Mouse (Mus musculus) left cerebral cortex, adult 18-20 months (tissue): ENCODE measurements around the gene Abcb6. TPM values are rescaled to one million over a fixed set of nuclear protein-coding genes. Genes with fewer than 3 reads are reported as not detected.
A peak's percentile ranks its signal among the peaks of the same experiment; 100 is the strongest.

Experiments used
- DNase-seq, 2 experiments: peaks; one replicate each; pipeline ENCODE4 v3.0.0; 2021 to 2022; ENCODE audit warnings: low spot score in 2 of 2, mixed read lengths in 1 of 2
- long read RNA-seq, 2 experiments: library from polyadenylated mRNA; stranded (forward); transcript quantifications; one replicate each; pipeline ENCODE4 v2.0.0; 2021
- total RNA-seq, 2 experiments: library from RNA; stranded (reverse); gene quantifications; 2 replicates each; pipeline ENCODE4 v1.2.3; 2021

The Abcb6 gene
- total RNA-seq: 10 to 100 TPM; 20.4 to 22.2 TPM
- long read RNA-seq, experiment 1, transcript Abcb6-201 (19 exons, 2,966 nt): major isoform, 23 of 45 reads
- long read RNA-seq, experiment 1, partial matches to known transcripts: 2 of 45 reads
- long read RNA-seq, experiment 1, other reads (novel, unspliced or antisense): 20 of 45 reads
- long read RNA-seq, experiment 2, transcript Abcb6-201 (19 exons, 2,966 nt): major isoform, 23 of 39 reads
- long read RNA-seq, experiment 2, partial matches to known transcripts: 3 of 39 reads
- long read RNA-seq, experiment 2, other reads (novel, unspliced or antisense): 13 of 39 reads

GRCm38 (mm10) chr1:75180105-75180590 is at the start of gene Abcb6:
Gene Abcb6, minus strand, starts transcription at chr1:75180392.
- peak; percentile 88 to 91 for DNase-seq

- no peak for DNase-seq
Measured at GRCm38 (mm10) chr1:75229158-75229557, 49.0 kb upstream of the Abcb6 start.

DNA sequence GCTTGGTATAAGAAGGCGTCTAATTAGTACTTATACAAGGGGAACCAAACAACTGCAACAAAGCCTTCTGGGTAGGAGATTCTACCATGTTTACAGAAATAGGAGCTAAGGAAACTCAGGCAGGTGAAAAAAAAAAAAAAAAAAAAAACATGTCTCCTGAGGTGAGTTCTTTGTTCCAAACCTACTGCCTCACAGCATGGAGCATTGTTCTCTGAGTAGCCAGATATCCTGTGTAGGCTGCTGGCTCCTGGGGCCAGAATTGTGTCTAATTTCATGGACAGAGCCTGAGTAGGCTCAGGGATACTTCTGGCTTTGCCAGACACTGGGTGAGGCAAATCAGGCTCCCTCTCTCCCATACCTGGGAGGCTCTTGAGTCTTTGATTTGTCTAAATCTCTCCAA is 47.5 kb upstream of the Abcb6 start:
- no peak for DNase-seq

DNA sequence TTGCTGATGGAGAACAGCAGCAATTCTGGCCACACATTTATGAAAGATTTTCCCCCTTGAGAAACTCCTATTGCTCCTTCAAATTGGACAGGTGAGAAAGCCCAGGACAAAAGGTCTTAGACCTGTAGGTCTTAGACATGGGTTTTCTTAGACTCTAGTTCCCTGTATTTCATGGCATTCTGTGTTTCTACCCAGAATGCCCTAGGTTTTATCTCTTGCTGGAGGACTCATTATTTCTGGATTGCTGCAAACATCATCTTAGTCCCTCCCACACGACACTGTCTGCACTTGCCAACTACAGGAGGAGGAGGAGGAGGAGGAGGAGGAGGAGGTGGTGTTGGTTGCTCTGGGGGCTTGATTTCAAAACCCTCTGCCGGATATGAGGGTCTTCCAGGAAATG is 45.9 kb upstream of the Abcb6 start:
- no peak for DNase-seq

GRCm38 (mm10) chr1:75225473-75225872 is 45.3 kb upstream of the Abcb6 start:
- no peak for DNase-seq

GRCm38 (mm10) chr1:75223532-75223931 is 43.3 kb upstream of the Abcb6 start:
- no peak for DNase-seq

DNA sequence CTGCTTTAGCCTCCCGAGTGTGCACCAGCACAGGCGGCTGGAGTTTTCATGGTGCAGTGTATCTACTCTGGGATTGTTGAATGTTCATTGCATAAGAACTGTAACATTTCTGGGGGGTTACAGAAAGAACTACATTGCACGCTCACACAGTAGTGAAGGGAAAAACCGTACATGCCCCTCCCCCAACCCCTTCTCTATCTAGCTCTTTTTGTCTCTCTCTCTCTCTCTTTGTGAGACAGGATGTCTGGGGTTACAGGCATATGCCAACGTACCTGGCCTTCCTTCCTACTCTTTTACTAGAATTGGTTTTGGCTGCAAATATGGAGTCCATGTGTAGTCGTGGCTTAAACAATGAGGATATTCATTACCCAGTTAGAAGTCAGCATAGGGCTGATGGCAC is 42.7 kb upstream of the Abcb6 start:
- no peak for DNase-seq

DNA sequence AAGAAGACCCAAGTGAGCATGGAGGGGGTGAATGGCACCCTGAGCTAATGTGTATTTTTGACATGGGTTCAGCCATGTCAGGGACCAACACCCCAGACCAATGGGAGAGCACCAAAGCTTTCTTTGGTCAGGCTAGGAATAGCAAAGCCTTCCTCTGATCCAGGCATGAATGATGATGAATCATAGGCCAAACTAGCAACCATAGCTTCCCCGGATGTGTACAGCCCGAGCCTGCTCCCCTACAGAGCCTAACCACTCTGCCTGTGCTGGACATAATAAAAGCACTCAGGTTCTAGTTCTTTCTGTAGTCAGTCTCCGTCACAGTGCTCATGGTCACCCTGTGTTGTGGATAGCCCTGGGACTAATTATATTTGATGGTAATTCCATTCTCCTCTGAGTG is 41.3 kb upstream of the Abcb6 start:
- DNase-seq: no peak

GRCm38 (mm10) chr1:75219531-75219930 is 39.3 kb upstream of the Abcb6 start, which contains the start of gene Tuba4a:
Gene Tuba4a, minus strand, starts transcription at chr1:75219865.
- no peak for DNase-seq

- peak; percentile 92 to 95 for DNase-seq
Measured at GRCm38 (mm10) chr1:75219078-75219477, 38.9 kb upstream of the Abcb6 start.

DNA sequence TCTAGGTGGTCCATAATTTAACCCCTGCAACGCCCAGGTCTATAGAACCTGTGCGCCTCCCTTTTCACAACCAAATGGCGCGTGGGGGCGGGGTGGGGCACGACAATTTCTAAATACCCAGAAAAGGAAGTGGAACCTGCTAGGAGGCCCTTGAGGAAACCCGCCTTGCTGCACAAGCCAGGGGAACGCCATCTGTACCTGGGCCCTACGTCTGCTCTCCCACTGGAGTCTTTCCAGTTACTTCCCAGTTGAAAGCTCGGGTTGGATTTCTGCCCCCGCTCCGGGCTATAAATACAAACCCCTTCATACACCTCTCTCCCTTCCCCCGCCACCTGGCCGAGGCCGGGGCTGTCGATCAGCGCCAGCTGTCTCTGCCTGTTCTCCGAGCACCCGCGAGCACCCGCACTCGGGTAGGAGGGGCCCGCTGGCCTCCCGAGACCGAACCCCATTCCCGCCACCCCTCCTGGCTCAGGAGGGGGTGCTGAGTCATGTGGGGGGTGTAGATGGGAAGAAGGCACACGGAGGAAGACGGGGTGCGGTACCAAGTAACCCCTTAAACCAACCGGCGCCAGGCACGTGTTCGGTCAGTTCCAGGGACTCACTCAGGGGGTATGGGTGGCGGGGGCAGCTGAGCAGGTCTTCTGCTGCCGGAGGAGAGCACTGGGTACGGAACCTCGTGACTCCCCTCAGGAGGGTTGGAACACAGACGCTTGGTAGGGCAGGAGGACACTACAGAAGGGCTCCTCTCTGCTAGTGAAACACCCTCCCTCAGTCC is 38.2 kb upstream of the Abcb6 start:
- DNase-seq: peak; percentile 61 to 74

GRCm38 (mm10) chr1:75217893-75218226 is 37.7 kb upstream of the Abcb6 start:
- DNase-seq: peak in 1 of 2 experiments; percentile 44

GRCm38 (mm10) chr1:75216797-75217585 is 36.8 kb upstream of the Abcb6 start:
- no peak for DNase-seq

GRCm38 (mm10) chr1:75215785-75216184 is 35.6 kb upstream of the Abcb6 start:
- no peak for DNase-seq

- DNase-seq: peak in 1 of 2 experiments; percentile 54
Measured at GRCm38 (mm10) chr1:75214886-75215285, 34.7 kb upstream of the Abcb6 start.

- DNase-seq: no peak
Measured at GRCm38 (mm10) chr1:75214442-75214841, 34.2 kb upstream of the Abcb6 start.

GRCm38 (mm10) chr1:75213096-75213495 is 32.9 kb upstream of the Abcb6 start:
- no peak for DNase-seq

GRCm38 (mm10) chr1:75212542-75212941 is 32.4 kb upstream of the Abcb6 start:
- DNase-seq: no peak

DNA sequence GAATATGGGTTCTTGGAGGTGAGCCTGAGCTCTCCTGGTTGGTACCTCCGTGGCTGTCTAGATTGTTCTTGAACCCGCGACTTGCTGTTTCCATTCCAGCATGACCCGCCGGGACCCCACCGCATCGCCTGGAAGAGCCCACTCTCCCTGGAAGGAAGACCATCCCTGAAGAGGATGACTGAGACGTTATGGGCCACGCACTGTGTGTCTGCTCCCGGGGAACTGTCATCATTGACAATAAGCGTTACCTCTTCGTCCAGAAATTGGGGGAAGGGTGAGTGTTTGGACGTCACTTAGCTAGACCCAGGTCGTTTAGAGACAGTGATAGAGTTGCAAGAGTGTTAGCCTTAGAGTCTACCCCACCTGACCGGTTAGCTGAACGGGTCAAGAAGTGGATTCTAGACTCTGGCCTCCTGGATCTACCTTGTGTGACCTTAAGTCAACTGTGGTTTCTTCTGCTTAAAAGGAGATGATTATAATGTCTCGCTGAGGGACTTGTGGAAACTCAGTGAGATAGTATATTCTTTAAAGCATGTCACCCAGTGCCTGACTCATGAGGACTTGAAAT is 31.0 kb upstream of the Abcb6 start:
- DNase-seq: no peak

DNA sequence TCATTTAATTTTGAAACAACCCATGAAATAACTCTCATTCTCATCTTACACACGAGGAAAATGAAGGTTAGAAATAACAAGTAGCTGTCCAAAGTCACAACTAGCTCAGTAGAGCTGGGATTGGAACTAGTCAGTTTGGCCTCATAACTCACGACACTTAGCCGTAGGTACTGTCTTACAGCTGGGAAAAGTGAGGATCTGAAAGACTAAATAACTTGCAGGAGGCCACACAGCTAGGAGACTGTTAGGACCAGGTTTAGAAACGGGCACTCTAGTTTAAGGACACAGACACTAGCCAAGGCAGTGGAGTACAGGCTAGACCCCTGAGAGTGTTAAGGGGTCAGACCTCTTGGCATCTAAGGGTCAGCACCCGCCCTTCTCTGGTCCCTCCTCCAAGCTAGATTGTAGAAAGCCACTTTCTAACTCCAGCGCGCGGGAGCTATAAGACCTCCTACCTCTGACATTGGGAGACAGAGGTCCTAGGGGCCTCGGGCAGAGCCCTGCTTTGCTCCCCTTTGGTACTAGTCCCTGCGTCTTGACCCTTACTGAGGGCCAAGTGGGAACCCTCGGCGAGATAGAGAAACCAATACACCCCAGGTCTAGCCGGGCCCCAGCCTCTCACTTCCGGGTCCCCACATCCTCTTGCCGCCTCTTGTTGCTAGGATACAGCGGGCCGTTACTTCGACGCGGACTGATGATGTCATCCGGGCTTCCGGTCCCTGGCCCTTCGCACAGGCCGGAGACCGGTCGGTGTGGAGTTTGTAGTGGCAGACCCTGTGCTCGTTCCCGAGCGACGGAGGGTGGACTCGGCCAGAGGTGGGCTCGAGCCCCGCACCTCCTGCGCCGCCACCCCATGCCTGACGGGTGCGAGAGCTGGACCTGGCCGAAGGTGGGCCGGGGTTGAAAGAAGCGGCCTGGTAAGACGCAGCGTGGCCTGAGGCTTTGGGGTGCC is 30.2 kb upstream of the Abcb6 start, which contains the start of the genes Glb1l and Stk16:
Glb1l (minus strand) TSS at position 678 of the 952 bp plus-strand sequence.
Stk16 (plus strand) TSS at position 703 of the 952 bp plus-strand sequence.
- DNase-seq: peak; percentile 98
